Mouse (Mus musculus) ES-E14 (cell line): ENCODE measurements around the gene Gpank1.

Experiments used
- HCFC1 ChIP-seq: IDR thresholded peaks from 2 replicates; pipeline ENCODE4 v1.6.1; 2012; ENCODE audit warnings: low read length, inconsistent platforms, borderline replicate concordance; ENCODE audit not compliant: insufficient read depth
- ZC3H11A ChIP-seq: IDR thresholded peaks from 2 replicates; pipeline ENCODE4 v1.6.1; 2012; ENCODE audit warnings: low read depth, mild to moderate bottlenecking, inconsistent platforms, low read length, borderline replicate concordance
- ZNF384 ChIP-seq: IDR thresholded peaks from 2 replicates; pipeline ENCODE4 v1.6.1; 2012; ENCODE audit warnings: low read depth, low read length, inconsistent platforms

GRCm38 (mm10) chr17:35139269-35139668 lies 18.0 kb downstream of the Gpank1 start:
- TF ChIP-seq HCFC1 (no peak), ZC3H11A (no peak), ZNF384 (no peak)
